Mouse (Mus musculus): Measurements from ENCODE around the gene Thrsp.
"Not testable (repeated sequence)": the region's sequence is repeated elsewhere in the genome, so short reads cannot be mapped to it uniquely, and the experiment has no call there.

The Thrsp gene

DNA sequence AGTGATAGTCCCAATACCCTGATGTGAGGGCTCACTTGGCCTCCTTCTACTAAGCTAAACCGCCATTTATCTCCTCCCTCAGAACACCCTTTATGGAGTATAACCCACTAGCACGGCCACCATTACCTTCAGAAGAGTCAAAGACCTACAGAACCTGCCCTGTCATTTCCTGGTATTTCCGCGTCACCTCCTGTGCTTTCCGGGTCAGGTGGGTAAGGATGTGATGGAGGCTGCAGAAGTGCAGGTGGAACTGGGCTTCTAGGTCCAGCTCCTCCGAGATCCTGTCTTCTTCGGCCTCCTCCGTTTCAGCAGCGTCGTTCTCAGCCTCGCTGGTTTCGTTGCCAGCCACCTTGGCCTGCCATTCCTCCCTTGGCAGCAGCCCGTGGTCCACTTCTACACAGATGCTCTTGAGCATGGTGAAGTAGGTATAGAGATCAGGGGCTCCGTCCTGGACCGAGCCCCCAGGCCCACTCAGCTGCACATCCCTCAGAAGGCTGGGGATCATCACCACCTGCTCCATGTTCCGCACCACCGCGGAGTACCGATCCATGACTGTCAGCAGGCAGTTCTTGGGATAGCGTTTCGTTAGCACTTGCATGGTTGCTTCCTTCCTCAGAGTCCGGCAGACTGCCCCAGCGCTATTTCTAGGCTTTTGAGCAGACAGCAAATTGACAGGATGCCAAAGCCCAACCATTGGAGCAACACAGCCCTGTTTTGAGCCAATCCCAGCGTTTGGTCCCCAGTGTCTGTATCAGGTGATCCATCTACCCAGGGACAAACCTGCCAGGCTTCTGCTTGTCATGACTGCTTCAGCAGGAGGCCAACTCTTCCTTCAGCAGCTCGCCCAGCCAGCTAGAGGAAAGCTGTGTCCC is at the start of gene Thrsp:
TSS of gene Thrsp (minus strand) at position 825 of the 872 bp plus-strand sequence.
- no peak for DNase-seq (ENCODE audit: low spot score in 2 of 2)

DNA sequence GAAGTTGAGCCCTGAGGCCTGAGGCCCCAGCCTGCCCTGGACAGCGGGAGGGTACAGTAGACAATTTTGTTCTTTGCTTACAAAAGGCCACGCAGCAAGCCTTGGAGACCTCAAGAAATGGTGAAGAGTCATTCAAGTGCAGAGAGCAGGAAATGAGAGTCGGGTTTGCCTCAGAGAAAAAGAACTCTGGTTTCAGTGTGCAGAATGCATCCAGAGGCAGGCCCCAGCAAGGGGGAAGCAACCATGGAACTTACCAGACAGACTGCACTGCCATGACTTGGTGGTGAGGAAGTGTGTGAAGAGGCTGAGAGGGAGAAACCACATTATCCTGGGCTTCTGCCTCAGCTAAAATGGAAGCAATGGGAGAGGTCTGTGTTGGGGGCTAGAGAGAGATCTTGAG is 38.0 kb upstream of the Thrsp start:
- no peak for DNase-seq (ENCODE audit: low spot score in 2 of 2)

GRCm38 (mm10) chr7:97454795-97455194 is 37.3 kb upstream of the Thrsp start:
- DNase-seq (ENCODE audit: low spot score in 2 of 2): no peak

DNA sequence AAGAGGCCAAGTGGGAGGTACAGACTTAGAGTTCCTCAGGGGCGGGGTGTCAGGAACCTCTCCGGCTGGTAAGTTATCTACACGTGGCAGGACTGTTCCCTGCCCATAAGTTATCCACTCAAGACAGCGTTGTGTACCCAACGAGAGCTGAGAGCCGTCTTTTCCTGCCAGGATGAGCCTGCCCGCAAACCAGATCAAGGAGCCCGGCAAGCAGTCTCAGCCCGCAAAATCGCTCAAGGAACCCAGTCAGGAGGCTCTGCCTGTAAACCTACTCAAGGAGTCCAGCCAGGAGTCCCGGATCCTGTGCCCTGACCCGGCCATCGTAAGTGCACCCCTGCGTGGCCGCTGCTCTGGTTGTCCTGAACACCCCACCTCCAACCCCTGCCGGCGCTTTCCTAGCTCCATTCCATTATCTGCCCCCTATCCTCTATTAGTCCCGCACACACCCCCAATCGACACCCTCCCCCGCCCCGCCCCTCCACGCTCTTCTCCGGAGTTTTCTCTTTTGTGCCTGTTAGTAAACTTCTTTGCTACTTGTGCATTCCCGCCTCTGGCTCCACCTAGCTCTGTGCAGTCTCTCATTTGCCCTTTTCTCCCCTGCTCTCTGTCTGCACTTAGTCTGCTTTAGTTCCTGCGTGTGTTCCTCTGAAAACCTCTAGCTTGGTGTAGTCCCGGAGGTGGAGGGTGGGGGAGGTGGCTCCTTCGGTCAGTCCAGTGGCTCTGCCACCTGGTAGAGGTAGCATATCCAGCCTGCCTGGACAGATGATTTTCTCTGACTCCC is 35.8 kb upstream of the Thrsp start:
- DNase-seq (ENCODE audit: low spot score in 2 of 2): peak; percentile 4 to 7

DNA sequence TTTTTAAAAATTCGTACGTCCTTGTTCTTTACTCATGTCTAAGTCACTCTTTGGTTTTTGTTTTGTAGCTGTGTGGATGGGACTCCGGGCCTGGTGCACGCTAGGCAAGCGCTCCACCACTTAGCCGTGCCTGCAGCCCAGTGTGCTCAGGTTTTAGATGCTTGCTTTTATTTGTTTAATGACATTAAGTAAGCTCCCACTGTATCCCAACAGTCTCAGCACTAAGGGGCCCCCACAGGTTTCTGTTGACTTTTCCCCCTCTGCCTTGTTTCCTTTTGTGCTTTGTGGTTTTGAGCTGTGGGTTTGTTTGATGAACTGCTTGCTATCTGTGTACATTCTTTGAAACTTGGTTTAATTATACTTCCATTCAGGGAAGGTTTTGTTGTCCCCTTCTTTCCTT is 34.7 kb upstream of the Thrsp start:
- no peak for DNase-seq (ENCODE audit: low spot score in 2 of 2)

DNA sequence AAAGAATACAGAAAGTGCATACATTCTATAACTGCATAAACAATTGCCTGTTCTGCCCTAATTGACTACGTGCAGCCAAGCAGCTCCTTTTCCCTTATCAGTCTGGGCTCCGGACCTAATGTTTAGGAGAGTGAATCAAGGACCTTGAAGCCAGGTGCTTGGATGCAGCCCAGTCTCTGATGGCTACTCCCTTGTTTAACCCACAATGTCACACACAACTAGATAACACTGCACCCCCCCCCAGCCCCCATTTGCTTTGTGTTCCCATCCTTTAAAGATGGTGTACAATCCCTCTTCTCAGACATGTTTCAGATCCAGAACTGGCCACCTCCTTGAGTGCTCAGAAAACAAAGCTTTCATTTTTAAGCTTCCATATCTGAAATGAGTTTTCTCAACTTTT is 33.5 kb upstream of the Thrsp start, which contains the start of gene Kctd14:
TSS of gene Kctd14 (plus strand) at position 301 of the 400 bp plus-strand sequence.
- not testable (repeated sequence) for DNase-seq (ENCODE audit: low spot score in 2 of 2)

DNA sequence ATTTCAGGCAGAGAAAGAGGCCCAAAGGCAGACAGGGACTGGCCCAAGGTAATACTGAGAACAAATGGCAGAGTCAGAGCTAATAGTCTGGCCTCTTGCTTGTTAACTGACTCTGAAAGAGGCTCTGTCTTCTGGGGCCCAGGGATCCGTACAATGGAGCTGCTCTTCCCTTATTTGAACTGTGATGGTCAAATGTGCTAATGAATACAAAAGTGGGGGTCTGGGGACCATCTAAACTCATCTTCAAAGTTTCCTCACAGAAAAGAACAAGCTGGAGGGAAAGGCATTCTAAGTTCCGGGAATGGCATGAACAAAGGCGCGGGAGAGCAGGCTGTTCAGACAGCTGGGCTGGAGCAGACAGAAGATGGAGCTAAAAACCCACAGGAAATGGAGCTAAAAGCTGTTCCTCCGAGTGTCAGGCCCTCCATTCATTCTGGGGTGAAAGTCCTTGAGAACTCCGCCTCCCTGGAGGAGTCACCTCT is 29.6 kb upstream of the Thrsp start:
- DNase-seq (ENCODE audit: low spot score in 2 of 2): no peak

DNA sequence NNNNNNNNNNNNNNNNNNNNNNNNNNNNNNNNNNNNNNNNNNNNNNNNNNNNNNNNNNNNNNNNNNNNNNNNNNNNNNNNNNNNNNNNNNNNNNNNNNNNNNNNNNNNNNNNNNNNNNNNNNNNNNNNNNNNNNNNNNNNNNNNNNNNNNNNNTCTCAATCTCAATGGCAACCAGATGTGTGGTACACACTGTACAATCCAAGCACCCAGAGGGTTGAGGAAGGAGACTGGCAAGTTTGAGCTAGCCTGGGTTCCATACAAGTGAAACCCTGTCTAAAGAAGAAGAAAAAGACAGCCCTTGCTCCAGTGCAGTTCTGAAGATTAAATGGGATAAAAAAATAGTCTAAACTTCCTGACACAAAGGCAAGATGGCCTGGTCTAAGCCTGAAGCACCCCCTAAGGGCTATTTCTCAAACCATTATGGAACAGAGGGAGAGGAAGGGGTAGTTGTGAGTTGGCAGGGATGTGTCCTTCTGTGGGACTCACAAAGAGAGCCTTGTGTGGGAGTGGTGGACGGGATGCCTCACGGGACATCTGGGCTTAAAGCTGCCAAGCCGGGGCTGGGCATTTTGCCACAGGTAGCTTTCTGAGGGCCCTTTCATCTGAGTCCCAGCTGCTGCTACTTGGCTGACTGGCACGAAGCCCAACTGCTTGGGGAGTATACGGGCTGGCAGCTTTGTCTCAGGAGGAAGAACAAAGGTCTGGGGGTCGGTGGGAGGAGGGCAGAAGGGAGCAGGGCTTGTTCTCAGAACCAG is 28.8 kb upstream of the Thrsp start:
- no peak for DNase-seq (ENCODE audit: low spot score in 2 of 2)

DNA sequence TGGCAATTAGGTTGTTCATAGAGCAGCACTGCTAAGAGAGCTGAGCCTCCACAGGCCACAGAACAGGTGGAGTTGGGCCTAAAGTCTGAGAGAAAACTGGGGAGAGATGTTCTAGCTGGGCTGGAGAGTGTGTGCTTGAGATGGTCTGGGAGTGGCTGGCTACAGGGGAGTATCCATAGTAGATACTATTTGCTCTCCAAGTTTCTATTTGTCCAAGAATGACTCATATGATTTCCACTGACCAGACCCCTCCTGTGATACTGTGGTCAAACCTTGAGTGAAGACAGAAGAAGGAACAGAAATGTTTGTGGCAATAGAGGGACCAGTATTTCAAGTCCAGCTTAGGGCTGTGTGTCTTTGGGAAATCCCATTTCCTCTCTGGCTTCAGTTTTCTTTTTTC is 21.5 kb upstream of the Thrsp start:
- no peak for DNase-seq (ENCODE audit: low spot score in 2 of 2)

DNA sequence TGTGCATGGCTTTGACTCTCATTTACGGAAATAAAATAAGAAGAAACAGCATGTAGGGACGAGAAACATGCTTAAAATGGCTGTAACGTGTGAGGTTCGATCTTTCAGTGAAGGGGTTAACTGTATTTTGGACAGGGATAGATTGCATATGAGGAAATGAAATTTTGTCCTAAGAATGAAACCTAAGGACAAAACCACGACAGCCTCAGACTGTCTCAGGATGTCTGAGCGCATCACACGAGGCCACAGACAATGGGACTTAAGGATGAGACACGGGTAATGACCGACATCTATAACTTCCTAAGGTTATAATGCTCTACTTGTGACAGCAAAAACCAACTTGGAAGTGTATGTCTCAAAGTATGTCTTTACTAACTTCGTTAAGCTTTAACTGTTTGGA is 17.0 kb upstream of the Thrsp start:
- no peak for DNase-seq (ENCODE audit: low spot score in 2 of 2)

DNA sequence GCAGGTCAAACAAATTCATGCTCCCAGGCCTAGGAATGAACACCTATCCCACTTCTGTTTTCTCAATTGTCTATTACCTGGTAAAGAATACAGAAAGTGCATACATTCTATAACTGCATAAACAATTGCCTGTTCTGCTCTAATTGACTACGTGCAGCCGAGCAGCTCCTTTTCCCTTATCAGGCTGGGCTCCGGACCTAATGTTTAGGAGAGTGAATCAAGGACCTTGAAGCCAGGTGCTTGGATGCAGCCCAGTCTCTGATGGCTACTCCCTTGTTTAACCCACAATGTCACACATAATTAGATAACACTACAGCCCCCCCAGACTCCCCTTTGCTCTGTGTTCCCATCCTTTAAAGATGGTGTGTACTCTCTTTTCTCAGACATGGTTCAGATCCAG is 16.0 kb upstream of the Thrsp start:
- DNase-seq (ENCODE audit: low spot score in 2 of 2): not testable (repeated sequence)

DNA sequence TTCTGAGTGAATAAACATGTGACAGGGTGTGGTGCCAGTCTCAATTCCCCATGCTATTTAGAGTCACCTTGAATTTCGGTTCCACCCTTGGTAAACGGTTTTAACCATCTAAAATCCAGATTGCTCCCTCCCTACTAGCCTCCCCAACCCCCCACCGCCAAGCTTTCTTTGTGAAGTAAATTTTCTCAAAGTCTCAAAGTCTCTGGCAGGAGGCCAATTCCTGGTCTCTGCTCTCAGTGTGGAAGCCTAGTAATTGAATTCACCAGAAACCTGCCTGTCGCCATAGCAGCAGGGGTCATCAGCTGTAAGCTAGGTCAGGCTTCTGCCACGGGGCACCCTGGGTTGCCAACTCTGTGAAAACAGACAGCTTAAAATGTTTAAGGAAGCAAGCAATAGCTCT is 12.2 kb upstream of the Thrsp start:
- DNase-seq (ENCODE audit: low spot score in 2 of 2): peak in 1 of 2 experiments; percentile 57

DNA sequence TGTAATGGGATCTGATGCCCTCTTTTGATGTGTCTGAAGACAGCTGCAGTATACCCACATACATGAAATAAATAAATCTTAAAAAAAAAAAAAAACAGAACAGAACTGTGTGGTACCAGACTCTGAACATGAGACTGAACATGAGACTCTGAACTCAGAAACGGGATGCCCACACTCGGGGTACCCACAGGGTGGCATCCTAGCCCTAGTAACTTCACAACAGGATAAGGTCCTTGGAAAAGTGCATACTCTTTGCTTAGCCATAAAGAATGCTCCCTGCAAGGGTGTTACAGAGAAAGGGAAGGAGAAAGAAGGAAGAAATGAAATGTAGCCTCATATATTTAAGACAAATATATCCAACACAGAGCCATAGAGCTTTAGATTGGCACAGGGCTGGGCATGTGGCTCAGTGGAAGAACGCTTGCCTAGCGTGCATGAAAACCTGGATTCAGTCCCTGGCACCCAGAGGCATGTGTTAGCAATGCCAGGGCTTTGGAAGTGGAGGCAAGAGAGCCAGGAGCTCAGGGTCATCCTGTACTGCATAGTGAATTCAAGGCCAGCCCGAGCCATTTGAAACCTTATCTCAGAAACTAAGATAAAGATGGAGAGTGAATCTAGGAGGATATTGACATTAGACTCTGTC is 10.4 kb upstream of the Thrsp start:
- no peak for DNase-seq (ENCODE audit: low spot score in 2 of 2)

DNA sequence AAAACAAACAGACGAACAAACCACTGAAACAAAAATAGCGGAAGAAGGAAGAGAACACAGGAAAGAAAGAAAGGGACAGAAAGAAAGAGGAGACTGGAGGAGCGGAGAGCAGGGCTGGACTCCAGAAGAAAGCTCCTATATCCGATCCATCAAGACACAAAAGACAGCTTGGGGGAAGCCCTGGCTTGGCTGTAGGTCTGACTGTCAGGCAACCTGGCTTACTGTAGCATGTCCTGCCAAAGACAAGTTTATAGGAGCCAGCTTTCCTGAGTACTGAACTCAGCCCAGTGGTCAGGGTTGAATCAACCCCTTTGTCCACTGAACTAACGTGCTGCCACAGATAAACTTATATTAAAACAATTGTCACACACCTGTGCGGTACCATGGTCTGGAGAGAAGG is 9.8 kb upstream of the Thrsp start:
- no peak for DNase-seq (ENCODE audit: low spot score in 2 of 2)

DNA sequence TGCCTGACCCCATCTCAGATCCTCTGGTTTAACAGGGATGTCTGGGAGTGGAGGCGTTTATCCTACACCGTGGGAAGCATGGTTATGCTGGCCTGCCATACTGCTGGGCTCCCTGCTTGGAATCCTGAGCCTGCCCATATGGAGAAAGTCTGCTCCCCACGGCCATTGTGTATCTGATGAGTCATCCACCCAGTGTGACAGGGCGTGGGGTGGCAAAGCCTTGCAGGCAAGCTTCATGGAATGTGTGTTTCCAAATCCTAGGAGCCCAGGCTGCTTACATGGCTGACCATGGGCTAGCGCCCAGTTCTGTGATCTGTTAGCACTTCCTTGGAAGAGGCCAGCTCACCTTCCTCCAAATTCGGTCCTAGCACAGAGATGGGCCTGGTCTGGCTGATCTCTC is 9.0 kb upstream of the Thrsp start:
- no peak for DNase-seq (ENCODE audit: low spot score in 2 of 2)

GRCm38 (mm10) chr7:97424621-97425245 is 7.2 kb upstream of the Thrsp start:
- DNase-seq (ENCODE audit: low spot score in 2 of 2): peak; percentile 67 to 82

- no peak for DNase-seq (ENCODE audit: low spot score in 2 of 2)
Measured at GRCm38 (mm10) chr7:97423754-97424153, 6.2 kb upstream of the Thrsp start.

DNA sequence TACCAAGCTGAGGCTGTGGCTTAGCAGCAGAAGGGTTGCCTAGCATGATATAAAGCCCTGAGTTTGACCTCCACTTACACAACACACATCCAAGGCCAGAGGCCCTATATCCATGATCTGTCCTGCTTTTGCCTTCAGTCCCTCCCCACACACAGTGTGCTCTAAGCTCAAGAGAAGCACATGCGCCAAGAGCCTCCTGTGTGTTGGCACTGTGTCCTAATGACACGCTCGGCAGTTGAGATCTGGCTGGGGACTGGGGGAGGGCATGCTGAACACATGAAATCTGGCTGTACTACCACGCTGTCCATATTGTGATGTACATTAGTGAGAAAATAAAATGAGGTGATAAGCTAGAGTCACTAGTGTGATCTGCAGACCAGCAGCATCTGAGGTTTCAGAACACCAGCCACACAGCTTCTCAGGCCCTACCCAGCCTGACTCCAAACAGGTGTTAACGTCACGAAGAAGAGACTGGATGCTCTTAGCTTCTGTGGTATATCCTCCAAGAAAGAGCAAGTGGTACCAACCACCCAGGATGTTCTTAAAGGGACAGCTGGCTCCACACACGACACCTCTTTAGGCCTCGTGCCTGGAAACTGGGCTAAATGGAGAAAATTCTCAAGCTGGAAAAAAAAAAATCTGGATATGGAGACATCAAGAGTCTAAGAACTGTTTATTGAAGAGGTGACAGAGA is 3.6 kb upstream of the Thrsp start:
- DNase-seq (ENCODE audit: low spot score in 2 of 2): no peak

DNA sequence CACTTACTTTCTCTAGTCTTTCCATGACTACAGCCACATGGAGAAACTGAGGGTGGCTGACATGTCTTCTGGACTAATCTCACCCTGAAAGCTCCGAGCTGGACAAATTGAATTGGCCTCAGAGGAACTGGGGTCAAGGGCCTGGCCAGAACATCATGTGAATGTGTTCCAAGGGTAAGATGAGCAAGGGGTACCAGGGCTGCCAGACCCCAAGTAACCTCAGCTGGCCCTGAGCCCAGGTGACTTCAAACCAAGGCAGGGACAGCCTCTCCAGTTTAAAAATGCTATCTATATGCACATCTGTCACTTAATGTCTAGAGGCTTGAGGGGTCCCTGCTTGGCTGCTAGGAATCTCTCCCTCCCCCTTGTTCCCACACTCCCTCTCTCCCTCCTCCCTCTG is 2.9 kb upstream of the Thrsp start:
- DNase-seq (ENCODE audit: low spot score in 2 of 2): no peak

DNA sequence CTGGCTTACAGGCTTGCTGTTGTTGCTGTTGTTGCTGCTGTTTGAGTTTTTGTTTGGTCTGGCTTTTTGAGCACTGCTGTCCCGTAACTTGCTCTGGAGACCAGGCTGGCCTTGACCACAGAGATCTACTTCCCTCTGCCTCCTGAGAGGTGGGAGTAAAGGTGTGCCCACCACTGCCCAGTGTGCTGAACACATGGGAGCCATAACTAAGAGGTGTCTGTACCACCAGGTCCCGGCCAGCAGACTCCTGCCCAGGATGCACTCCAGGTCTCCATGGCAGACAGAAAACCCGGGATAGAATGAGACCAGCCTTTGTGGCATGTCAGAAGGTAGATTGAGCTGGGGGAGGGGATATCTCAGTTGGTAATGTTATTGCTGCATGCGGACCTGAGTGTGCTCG is 1.6 kb upstream of the Thrsp start:
- no peak for DNase-seq (ENCODE audit: low spot score in 2 of 2)

Data from natural killer cell, adult 2 months (primary cell).